Mouse (Mus musculus) CD8-positive naive resting alpha-beta T cell, adult 2 months (primary cell): ENCODE data around the gene Il17rd.

ENCODE experiments used
- DNase-seq, 2 experiments: peaks; one replicate each; pipeline ENCODE4 v3.0.0; 2022; ENCODE audit warnings: low read depth in 2 of 2, low spot score in 2 of 2

Gene Il17rd

DNA sequence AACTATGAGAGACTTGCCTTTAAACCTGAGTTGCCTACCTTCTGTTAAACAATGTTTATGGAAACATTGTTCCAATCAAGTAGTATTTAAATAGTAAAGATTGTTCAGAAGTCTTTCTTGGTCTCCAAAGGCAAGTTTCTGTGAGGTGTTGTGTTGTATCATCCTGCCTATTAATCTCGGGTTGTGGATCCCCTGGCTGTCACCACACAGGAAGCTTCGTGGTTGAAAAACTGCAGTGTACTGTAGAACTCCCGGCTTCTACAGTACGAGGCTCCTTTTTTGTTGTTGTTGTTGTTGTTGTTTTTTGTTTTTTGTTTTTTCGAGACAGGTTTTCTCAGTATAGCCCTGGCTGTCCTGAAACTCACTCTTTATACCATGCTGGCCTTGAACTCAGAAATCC, 46.7 kb downstream of the Il17rd start:
- DNase-seq = no peak

GRCm38 (mm10) chr14:27085999-27086398, 47.3 kb downstream of the Il17rd start:
- DNase-seq = no peak

GRCm38 (mm10) chr14:27094247-27094646, 55.5 kb downstream of the Il17rd start:
- no peak for DNase-seq

DNA sequence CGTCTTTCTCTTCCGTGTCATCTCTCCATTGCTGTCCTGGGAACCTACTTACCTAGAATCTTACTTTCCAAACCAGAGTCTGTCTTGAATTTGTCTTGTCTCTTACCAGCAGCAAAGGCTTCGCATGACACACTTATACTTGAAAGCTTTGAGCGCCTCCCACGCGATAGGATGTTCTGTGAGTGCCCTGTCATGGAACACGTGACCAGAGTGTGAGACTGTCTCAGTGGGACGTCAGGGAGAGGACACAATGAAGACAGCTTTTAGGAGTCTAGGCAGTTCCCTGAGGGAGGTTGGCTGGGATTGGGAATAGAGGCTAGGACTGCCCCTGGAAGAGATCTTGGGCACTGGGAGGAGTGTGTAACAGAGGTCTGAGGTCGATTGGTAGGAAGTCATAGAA, 57.4 kb downstream of the Il17rd start:
- DNase-seq = no peak

DNA sequence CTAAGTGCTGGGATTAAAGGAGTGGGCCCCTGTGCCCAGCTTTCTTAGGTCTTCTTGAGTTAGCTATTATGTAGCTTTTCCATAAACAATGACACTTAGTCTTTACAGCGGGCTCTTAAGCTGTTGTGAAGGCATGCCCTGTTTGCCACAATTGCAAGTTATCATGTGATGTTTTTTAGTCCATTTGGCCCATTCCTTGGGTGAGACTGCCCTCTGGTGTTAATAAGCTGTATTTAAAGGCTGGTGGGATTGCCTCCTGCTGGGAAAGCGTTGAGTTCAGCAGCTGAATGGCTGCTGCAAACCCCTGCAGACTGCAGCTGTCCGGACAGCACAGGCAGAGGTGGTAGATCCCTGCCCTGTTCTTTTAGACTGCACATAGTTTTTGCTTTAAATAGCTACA, 58.0 kb downstream of the Il17rd start:
- DNase-seq = peak in 1 of 2 experiments; percentile 16

- no peak for DNase-seq
Measured at GRCm38 (mm10) chr14:27101735-27102134, 63.0 kb downstream of the Il17rd start.

- no peak for DNase-seq
Measured at GRCm38 (mm10) chr14:27102720-27103119, 64.0 kb downstream of the Il17rd start.

GRCm38 (mm10) chr14:27105731-27106457, 67.2 kb downstream of the Il17rd start:
- no peak for DNase-seq

DNA sequence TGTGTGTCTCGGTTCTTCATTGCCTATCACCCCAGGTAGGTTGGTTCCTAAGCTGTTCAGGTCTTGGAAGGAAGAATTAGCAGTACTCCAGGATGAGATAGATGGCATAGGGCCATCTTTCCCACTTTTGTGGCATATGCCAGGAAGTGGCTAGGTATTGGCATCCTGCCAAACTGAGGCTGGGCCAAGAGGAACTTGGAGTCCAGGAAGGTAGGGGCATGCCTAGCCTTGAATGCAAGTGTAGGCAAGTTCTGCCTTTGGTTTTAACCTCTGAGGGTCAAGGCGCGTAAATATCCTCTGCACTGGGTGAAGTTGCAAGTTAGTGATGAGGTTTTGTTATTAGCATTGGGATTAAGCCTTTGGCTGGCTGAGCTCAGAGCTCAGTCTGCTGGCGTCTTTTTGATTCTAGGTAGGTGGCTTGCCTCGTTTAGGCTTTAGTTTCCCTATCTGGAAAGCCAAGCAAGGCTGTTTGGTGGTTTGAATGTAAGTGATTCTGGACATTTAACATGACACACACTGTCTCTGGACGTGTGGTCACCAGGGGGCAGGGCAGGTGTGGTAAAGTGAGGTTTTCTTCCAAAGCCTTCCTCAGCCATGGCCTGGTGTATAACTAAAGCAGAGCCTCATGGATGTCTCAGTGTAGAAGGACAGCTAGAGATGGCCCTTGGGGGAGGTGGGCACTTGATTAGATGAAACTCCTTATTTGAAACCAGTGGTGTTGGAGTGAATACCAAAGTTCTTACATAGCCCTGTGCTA, 70.2 kb downstream of the Il17rd start:
- no peak for DNase-seq

DNA sequence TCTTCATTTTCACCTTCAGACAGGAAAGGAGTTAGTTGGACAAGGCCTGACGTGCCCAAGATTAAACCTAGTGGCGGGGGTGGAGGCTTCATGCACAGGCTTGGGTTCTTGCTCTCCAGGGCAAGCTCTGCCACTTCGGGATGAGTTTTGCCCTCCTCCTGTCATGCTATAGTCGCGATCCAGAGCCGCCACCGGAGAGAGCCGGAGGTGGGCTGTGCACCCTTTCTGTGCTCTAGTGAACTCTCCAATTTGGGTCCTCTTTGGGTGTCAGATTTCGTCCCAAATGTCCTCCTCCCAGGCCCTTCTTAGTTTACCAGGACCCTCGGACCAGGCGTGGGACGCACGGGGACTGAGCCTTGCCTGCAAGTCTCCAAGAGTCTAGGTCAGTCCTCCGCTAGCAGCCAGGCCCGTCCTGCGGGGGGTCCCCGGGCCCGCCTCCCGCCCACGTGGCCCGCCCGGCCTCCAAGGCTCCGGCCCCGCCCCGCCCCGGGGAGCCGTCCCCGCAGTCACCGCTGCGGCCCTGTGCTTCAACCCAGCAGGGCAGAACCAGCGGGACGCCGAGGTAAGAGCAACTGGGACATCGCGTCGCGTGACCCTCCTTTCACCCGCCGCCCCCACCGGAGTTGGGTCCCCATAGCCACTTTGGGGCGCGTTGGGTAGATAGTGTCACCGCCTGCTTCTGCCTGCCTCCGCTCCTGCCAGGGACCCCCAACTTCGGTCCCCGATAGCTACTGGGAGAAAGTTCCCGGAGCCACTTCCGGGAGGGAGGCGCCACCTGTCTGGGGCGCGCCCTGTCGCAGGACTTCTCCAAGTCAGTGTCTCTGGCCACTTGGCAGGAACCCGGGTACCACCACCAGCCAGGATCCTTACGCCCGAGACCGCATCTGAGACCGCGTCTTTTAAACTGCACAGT, 75.9 kb downstream of the Il17rd start, which contains the start of gene Arhgef3:
Arhgef3 (plus strand) TSS at position 538 of the 913 bp plus-strand sequence.
- no peak for DNase-seq

DNA sequence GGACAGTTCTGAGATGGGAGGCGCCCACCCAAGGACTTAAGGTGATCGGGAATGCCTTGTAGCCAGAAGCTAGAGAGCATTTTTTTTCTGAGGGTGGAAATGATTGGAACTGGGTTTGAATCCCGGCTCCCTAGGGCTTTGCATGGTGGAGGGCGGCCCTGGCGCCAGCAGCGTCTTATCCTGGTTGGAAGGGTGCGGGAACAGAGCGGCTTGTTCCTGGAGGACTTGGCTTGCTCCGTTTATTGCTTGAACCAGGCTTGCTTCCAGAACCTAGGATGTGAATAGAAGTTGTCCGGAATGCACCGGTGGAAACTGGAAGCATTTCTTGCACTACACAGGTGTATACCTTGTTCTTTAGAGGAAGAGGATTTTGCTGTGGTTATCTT, 76.5 kb downstream of the Il17rd start:
- no peak for DNase-seq

GRCm38 (mm10) chr14:27115991-27116390, 77.2 kb downstream of the Il17rd start:
- DNase-seq = no peak

- DNase-seq = no peak
Measured at GRCm38 (mm10) chr14:27116577-27117165, 77.9 kb downstream of the Il17rd start.

DNA sequence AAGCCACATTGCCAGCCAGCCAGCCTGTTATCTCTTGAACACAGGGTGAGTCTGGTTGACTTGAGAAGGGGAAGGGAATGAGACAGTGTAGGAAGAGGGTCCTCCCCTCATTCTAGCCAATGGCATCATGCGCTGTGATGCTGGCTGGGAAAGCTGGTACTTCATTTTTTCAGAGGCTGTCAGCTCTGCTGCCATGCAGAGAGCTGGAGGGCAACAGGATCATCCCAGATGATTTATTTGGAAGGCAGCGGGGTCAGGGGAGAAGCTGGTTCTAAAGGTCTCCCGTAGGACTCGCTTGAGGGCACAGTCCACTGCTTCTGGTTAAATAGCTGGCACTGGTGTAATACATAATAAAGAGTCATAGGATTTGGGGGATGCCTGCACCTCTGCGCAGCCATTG, 79.8 kb downstream of the Il17rd start:
- no peak for DNase-seq

- no peak for DNase-seq
Measured at GRCm38 (mm10) chr14:27122646-27123045, 83.9 kb downstream of the Il17rd start.

- DNase-seq = no peak
Measured at GRCm38 (mm10) chr14:27123543-27123942, 84.8 kb downstream of the Il17rd start.

- no peak for DNase-seq
Measured at GRCm38 (mm10) chr14:27130031-27130430, 91.3 kb downstream of the Il17rd start.

- no peak for DNase-seq
Measured at GRCm38 (mm10) chr14:27130676-27131075, 91.9 kb downstream of the Il17rd start.

- DNase-seq = no peak
Measured at GRCm38 (mm10) chr14:27131521-27131920, 92.8 kb downstream of the Il17rd start.

- DNase-seq = no peak
Measured at GRCm38 (mm10) chr14:27138891-27139290, 100.2 kb downstream of the Il17rd start.

DNA sequence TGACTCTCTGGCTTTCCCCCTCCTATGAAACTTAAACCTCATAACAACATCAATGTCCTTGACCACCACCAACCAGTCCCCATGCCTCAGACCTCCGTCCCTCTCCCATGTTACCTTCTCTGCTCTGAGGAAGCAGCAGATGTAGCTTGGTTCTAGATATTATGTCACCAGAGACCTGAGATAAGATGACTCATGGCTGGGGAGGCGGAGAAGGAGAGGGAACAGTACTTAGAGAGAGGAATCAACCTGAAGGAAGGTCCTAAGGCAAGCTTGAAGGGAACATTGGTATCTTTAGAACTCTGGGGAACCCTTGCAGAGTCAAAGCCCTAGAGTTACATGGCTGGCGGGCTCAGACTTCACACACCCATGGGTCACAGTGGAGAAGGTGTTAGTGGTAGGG, 101.2 kb downstream of the Il17rd start:
- no peak for DNase-seq
